Mouse (Mus musculus): ENCODE data around the gene Gmds.

Gene Gmds

GRCm38 (mm10) chr13:31810693-31811541 is 527.6 kb downstream of the Gmds start:
- no peak for DNase-seq (ENCODE audit: low spot score)

GRCm38 (mm10) chr13:31810375-31810692 is 528.2 kb downstream of the Gmds start:
- no peak for DNase-seq (ENCODE audit: low spot score)

- no peak for DNase-seq (ENCODE audit: low spot score)
These were observed 528.8 kb downstream of the Gmds start for GRCm38 (mm10) chr13:31809701-31810100.

- no peak for DNase-seq (ENCODE audit: low spot score)
These were observed 529.6 kb downstream of the Gmds start for GRCm38 (mm10) chr13:31808804-31809420.

GRCm38 (mm10) chr13:31808116-31808803 is 530.3 kb downstream of the Gmds start:
- no peak for DNase-seq (ENCODE audit: low spot score)

- DNase-seq (ENCODE audit: low spot score), result no peak
These were observed 530.8 kb downstream of the Gmds start for GRCm38 (mm10) chr13:31807736-31808115.

GRCm38 (mm10) chr13:31806890-31807735 is 531.4 kb downstream of the Gmds start:
- no peak for DNase-seq (ENCODE audit: low spot score)

GRCm38 (mm10) chr13:31806428-31806832 is 532.1 kb downstream of the Gmds start, which contains the start of gene Foxc1:
Gene Foxc1 (plus strand): TSS chr13:31806633.
- DNase-seq (ENCODE audit: low spot score), result peak; percentile 32

- DNase-seq (ENCODE audit: low spot score), result no peak
These were observed 532.6 kb downstream of the Gmds start for GRCm38 (mm10) chr13:31805831-31806427.

- DNase-seq (ENCODE audit: low spot score), result no peak
These were observed 534.0 kb downstream of the Gmds start for GRCm38 (mm10) chr13:31804571-31804970.

GRCm38 (mm10) chr13:31803166-31804093 is 535.1 kb downstream of the Gmds start:
- no peak for DNase-seq (ENCODE audit: low spot score)

- no peak for DNase-seq (ENCODE audit: low spot score)
These were observed 536.1 kb downstream of the Gmds start for GRCm38 (mm10) chr13:31802447-31802846.

- no peak for DNase-seq (ENCODE audit: low spot score)
These were observed 536.7 kb downstream of the Gmds start for GRCm38 (mm10) chr13:31801703-31802305.

- no peak for DNase-seq (ENCODE audit: low spot score)
These were observed 537.7 kb downstream of the Gmds start for GRCm38 (mm10) chr13:31800581-31801576.

- no peak for DNase-seq (ENCODE audit: low spot score)
These were observed 540.5 kb downstream of the Gmds start for GRCm38 (mm10) chr13:31798075-31798474.

- no peak for DNase-seq (ENCODE audit: low spot score)
These were observed 541.2 kb downstream of the Gmds start for GRCm38 (mm10) chr13:31797346-31797745.

GRCm38 (mm10) chr13:31793163-31793562 is 545.4 kb downstream of the Gmds start:
- DNase-seq (ENCODE audit: low spot score), result no peak

- DNase-seq (ENCODE audit: low spot score), result no peak
These were observed 545.9 kb downstream of the Gmds start for GRCm38 (mm10) chr13:31792480-31793132.
